Mouse (Mus musculus): Measurements from ENCODE around the gene Gm47289. TPM values are rescaled to one million over a fixed set of nuclear protein-coding genes. Genes with fewer than 3 reads are reported as not detected.

Gene Gm47289
- polyA plus RNA-seq, 1 experiment: not detected

DNA sequence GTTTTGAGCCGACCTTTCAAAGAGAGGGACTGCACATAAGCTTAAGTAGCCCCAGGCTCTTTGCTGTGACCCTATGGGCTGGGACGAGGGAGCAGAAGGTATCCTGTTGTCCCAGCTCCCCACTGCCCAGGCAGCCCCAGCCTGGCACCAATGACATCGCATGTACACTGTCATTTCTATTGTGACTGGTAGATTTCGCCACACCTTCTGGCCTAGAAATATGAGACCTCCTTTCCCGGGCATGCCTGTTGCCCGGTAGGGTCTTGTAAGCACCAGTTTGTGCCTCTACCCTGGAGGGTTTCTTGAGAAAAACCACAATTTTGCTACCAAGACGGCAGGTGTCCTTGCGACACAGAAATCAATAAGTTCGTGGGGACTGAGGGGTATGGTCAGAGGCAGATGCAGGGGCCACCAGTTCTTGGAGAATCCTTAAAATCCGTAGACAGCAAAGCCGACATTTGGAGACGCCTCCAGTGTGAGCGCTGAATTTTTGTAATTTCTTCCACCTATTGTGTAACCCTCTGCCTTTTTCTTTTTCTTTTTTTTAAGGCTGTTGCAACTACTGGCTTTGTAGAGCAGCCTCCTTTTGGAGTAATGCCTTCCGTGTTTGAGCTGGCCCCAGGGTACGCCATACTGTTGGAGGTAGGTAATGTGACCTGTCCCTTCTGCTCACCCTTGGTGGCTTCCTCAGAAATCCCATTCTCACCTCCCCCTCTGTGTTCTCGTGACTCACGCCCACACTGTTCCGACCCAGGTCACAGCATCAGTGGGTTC, 36.2 kb upstream of the Gm47289 start:
- no peak for DNase-seq
- Histone ChIP-seq H3K4me3 (ENCODE audit: control insufficient read depth, insufficient read depth, low read length) (no peak overlapping the region), H3K27me3 (ENCODE audit: control insufficient read depth, insufficient read depth, low read length) (no peaks in the 10 kb centered on the region), H3K4me1 (replicated peaks; ENCODE audit: control insufficient read depth, insufficient read depth, low read length) (no peaks in the 10 kb centered on the region), H3K36me3 (ENCODE audit: control insufficient read depth, insufficient read depth, low read length) (no peaks in the 10 kb centered on the region), H3K27ac (ENCODE audit: control insufficient read depth, insufficient read depth, low read length) (no peak overlapping the region)
- TF ChIP-seq CTCF (IDR thresholded peaks at IDR 0.05; ENCODE audit: borderline replicate concordance, control insufficient read depth, extremely low read depth, insufficient read depth, low read length, poor library complexity): no peak
- TF ChIP-seq POLR2A (IDR thresholded peaks at IDR 0.05; ENCODE audit: control insufficient read depth, extremely low read depth, insufficient read depth, low read length, poor library complexity): no peak
- 87% methylated on average over 18 of the region's 18 CpGs for WGBS

DNA sequence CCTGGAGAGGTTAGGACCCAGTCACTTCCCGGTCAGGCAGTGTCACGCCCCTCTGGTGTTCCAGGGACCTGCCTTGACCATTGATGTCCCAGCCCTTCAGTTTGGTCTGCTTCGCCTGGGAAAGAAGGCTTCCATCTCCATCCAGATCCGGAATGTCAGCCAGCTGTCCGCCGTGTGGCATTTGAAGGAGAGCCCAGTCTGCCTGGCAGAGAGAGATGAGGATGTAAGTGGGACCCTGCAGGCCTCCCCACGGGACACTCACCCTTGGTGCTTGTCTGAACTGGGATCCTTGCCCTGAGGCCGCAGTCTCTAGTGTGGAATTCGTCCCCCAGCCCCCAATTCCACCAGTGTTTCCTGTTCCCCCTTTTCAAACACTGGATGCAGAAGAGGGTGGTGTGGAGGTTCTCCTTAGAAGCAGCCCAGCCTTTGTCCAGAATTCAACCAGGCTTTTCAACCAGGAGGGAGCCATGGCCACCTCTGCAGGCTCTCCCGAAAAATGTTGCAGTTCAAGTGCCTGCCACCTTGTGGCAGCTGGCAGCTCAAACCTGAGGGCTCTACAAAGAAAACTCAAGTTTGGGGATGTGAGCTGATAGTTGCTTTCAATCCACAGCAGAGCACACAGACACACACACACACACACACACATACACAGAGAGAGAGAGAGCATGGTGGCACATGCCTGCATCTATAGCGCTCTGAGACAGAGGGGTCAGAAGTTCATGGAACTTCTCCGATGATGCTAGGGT, 30.4 kb upstream of the Gm47289 start:
- Histone ChIP-seq H3K4me3 (ENCODE audit: control insufficient read depth, insufficient read depth, low read length) (no peak overlapping the region), H3K27me3 (ENCODE audit: control insufficient read depth, insufficient read depth, low read length) (no peaks in the 10 kb centered on the region), H3K27ac (ENCODE audit: control insufficient read depth, insufficient read depth, low read length) (no peak overlapping the region), H3K4me1 (replicated peaks; ENCODE audit: control insufficient read depth, insufficient read depth, low read length) (no peaks in the 10 kb centered on the region), H3K36me3 (ENCODE audit: control insufficient read depth, insufficient read depth, low read length) (no peaks in the 10 kb centered on the region)
- TF ChIP-seq POLR2A (IDR thresholded peaks at IDR 0.05; ENCODE audit: control insufficient read depth, extremely low read depth, insufficient read depth, low read length, poor library complexity) (no peak), CTCF (IDR thresholded peaks at IDR 0.05; ENCODE audit: borderline replicate concordance, control insufficient read depth, extremely low read depth, insufficient read depth, low read length, poor library complexity) (no peak)
- DNase-seq: no peak
- WGBS: 86% methylated on average over 12 of the region's 12 CpGs

DNA sequence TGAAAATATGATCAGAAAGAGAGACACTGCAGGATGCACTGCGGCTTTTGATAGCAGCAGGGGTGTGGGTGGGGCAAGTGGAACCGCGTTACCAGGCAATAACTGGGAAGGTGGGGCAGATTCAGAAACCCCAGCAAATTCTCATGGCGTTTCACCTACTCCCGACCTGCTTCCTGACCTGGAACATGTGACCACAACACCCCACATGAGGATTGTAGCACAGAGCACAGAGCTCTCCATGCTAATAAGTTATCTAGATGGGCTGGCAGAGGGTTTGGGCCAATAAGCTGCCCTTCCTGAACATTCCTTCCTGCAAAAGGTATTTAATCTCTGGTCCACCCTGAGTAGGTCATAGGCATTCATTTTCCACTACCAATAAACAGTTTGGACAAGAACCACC, 28.3 kb upstream of the Gm47289 start:
- no peak overlapping the region for H3K4me3 ChIP-seq (ENCODE audit: control insufficient read depth, insufficient read depth, low read length)
- no peak overlapping the region for H3K27ac ChIP-seq (ENCODE audit: control insufficient read depth, insufficient read depth, low read length)
- 51% methylated on average over 5 of the region's 5 CpGs for WGBS
- DNase-seq: no peak
- no peak for TF ChIP-seq POLR2A (IDR thresholded peaks at IDR 0.05; ENCODE audit: control insufficient read depth, extremely low read depth, insufficient read depth, low read length, poor library complexity)
- no peak for TF ChIP-seq CTCF (IDR thresholded peaks at IDR 0.05; ENCODE audit: borderline replicate concordance, control insufficient read depth, extremely low read depth, insufficient read depth, low read length, poor library complexity)
- H3K27me3 ChIP-seq (ENCODE audit: control insufficient read depth, insufficient read depth, low read length): no peaks in the 10 kb centered on the region
- H3K4me1 ChIP-seq (replicated peaks; ENCODE audit: control insufficient read depth, insufficient read depth, low read length): no peaks in the 10 kb centered on the region
- H3K36me3 ChIP-seq (ENCODE audit: control insufficient read depth, insufficient read depth, low read length): no peaks in the 10 kb centered on the region

DNA sequence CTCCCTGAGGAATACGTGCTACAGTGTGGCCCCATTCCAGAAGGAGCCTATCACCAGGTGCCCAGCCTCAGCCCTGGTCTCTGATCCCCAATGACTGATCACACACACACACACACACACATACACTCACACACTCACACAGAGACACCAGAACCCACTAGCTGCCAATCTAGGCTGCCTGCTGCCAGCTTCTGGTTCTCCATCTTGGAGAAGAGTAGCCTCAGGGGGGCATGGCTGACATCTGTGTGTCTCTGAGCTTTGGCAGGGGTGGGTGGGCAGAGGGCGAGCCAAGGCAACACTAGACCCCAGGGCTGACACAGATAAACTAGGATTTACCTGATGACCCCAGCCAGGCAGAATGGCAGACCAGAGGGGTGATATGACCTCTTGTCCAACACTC, 20.1 kb upstream of the Gm47289 start:
- Histone ChIP-seq H3K4me3 (ENCODE audit: control insufficient read depth, insufficient read depth, low read length) (no peak overlapping the region), H3K27ac (ENCODE audit: control insufficient read depth, insufficient read depth, low read length) (no peak overlapping the region), H3K4me1 (replicated peaks; ENCODE audit: control insufficient read depth, insufficient read depth, low read length) (no peaks in the 10 kb centered on the region), H3K27me3 (ENCODE audit: control insufficient read depth, insufficient read depth, low read length) (no peaks in the 10 kb centered on the region), H3K36me3 (ENCODE audit: control insufficient read depth, insufficient read depth, low read length) (no peaks in the 10 kb centered on the region)
- TF ChIP-seq POLR2A (IDR thresholded peaks at IDR 0.05; ENCODE audit: control insufficient read depth, extremely low read depth, insufficient read depth, low read length, poor library complexity) (no peak), CTCF (IDR thresholded peaks at IDR 0.05; ENCODE audit: borderline replicate concordance, control insufficient read depth, extremely low read depth, insufficient read depth, low read length, poor library complexity) (no peak)
- 86% methylated on average over 2 of the region's 2 CpGs for WGBS
- DNase-seq: no peak

DNA sequence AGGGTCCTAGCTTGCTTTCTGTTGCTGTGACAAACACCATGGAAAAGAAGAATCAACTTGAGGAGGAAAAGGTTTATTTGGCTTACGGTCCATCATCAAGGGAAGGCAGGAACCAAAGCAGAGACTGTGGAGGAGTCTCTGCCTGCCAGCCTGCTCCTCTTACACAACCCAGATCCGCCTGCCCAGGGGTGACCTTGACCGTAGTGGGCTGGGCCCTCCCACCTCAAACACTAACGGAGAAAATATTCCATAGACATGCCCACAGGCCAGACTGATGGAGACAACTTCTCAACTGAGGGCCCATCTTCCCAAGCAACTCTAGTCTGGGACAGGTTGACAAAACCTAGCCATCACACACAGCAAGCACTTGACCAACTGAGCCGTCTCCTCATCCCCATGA, 16.9 kb upstream of the Gm47289 start:
- Histone ChIP-seq H3K36me3 (ENCODE audit: control insufficient read depth, insufficient read depth, low read length) (no peaks in the 10 kb centered on the region), H3K4me3 (ENCODE audit: control insufficient read depth, insufficient read depth, low read length) (no peak overlapping the region), H3K27ac (ENCODE audit: control insufficient read depth, insufficient read depth, low read length) (no peak overlapping the region), H3K4me1 (replicated peaks; ENCODE audit: control insufficient read depth, insufficient read depth, low read length) (no peaks in the 10 kb centered on the region), H3K27me3 (ENCODE audit: control insufficient read depth, insufficient read depth, low read length) (no peaks in the 10 kb centered on the region)
- no peak for TF ChIP-seq POLR2A (IDR thresholded peaks at IDR 0.05; ENCODE audit: control insufficient read depth, extremely low read depth, insufficient read depth, low read length, poor library complexity)
- TF ChIP-seq CTCF (IDR thresholded peaks at IDR 0.05; ENCODE audit: borderline replicate concordance, control insufficient read depth, extremely low read depth, insufficient read depth, low read length, poor library complexity): no peak
- 92% methylated on average over 5 of the region's 5 CpGs for WGBS
- no peak for DNase-seq

DNA sequence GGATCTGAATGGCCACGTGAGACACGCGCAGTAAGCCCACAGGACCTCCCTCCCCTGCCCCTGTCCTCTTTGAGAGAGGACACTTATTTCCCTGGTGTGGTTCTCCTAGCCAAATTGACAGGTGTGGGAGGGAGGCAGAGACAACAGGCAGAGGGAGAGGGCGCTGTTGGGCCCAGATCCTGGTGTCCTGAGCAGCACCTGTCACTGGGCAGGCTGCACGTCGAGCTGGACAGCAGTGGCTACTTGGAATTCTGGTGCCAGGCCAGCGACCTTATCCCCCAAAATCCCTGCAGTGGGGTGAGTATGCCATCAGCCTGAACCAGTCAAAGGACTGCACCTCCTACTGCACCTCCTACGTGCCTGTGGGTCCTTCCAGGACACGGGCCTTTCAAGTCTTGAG, 15.6 kb upstream of the Gm47289 start:
- 85% methylated on average over 9 of the region's 9 CpGs for WGBS
- TF ChIP-seq POLR2A (IDR thresholded peaks at IDR 0.05; ENCODE audit: control insufficient read depth, extremely low read depth, insufficient read depth, low read length, poor library complexity): no peak
- TF ChIP-seq CTCF (IDR thresholded peaks at IDR 0.05; ENCODE audit: borderline replicate concordance, control insufficient read depth, extremely low read depth, insufficient read depth, low read length, poor library complexity): no peak
- H3K27me3 ChIP-seq (ENCODE audit: control insufficient read depth, insufficient read depth, low read length): no peaks in the 10 kb centered on the region
- no peak for DNase-seq
- H3K4me1 ChIP-seq (replicated peaks; ENCODE audit: control insufficient read depth, insufficient read depth, low read length): no peaks in the 10 kb centered on the region
- H3K36me3 ChIP-seq (ENCODE audit: control insufficient read depth, insufficient read depth, low read length): no peaks in the 10 kb centered on the region
- H3K27ac ChIP-seq (ENCODE audit: control insufficient read depth, insufficient read depth, low read length): no peak overlapping the region
- H3K4me3 ChIP-seq (ENCODE audit: control insufficient read depth, insufficient read depth, low read length): no peak overlapping the region

All from thymus, adult 2 months (tissue).